Mouse (Mus musculus): Measurements from ENCODE around the gene Retnlb. TPM values are rescaled to one million over a fixed set of nuclear protein-coding genes. Genes with fewer than 3 reads are reported as not detected.
"Not testable (repeated sequence)": the region's sequence is repeated elsewhere in the genome, so short reads cannot be mapped to it uniquely, and the experiment has no call there.

The Retnlb gene
- polyA plus RNA-seq, 1 experiment from 2014 or later = not detected

GRCm38 (mm10) chr16:48811881-48812436 is 4.7 kb upstream of the Retnlb start:
- Histone ChIP-seq H3K4me3 (no peak overlapping the region), H3K36me3 (no peaks in the 10 kb centered on the region), H3K27me3 (replicated peaks) (no peaks in the 10 kb centered on the region), H3K4me2 (no peak overlapping the region), H3K9ac (no peak overlapping the region), H3K9me3 (replicated peaks) (no peaks in the 10 kb centered on the region), H3K4me1 (replicated peaks) (no peaks in the 10 kb centered on the region; the same call in 1 of the 2 replicates), H3K27ac (ENCODE audit: poor library complexity, severe bottlenecking) (no peak overlapping the region)
- ATAC-seq (ENCODE audit: insufficient number of reproducible peaks, low FRiP score) = no peak
- WGBS = 64% methylated on average over 7 of the region's 7 CpGs

DNA sequence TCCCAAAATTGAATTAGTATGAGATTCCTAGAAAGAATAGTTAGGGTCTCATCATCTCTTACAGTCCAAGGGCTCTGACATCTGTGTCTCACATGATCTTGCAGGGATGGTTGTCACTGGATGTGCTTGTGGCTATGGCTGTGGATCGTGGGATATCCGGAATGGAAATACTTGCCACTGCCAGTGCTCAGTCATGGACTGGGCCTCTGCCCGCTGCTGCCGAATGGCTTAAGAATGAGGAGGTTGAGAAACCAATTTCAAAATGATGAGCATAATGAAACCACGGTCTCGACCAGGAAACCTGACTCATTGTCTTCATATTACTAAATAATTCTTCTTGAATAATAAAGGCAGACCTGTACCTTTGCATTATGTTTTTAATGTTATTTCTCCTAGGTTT is 1.9 kb downstream of the Retnlb start:
- Histone ChIP-seq H3K4me3 (no peak overlapping the region), H3K9me3 (replicated peaks) (no peaks in the 10 kb centered on the region), H3K4me1 (replicated peaks) (no peaks in the 10 kb centered on the region), H3K27ac (ENCODE audit: poor library complexity, severe bottlenecking) (no peak overlapping the region), H3K36me3 (no peaks in the 10 kb centered on the region), H3K27me3 (replicated peaks) (no peaks in the 10 kb centered on the region), H3K4me2 (no peak overlapping the region), H3K9ac (no peak overlapping the region)
- ATAC-seq (ENCODE audit: insufficient number of reproducible peaks, low FRiP score) = no peak
- WGBS = 88% methylated on average over 6 of the region's 6 CpGs

- 83% methylated on average over 3 of the region's 3 CpGs for WGBS
- Histone ChIP-seq H3K36me3 (no peaks in the 10 kb centered on the region), H3K4me3 (no peak overlapping the region), H3K27me3 (replicated peaks) (no peaks in the 10 kb centered on the region), H3K4me1 (replicated peaks) (no peaks in the 10 kb centered on the region), H3K4me2 (no peak overlapping the region), H3K9me3 (replicated peaks) (no peaks in the 10 kb centered on the region), H3K9ac (no peak overlapping the region), H3K27ac (ENCODE audit: poor library complexity, severe bottlenecking) (no peak overlapping the region)
- ATAC-seq (ENCODE audit: insufficient number of reproducible peaks, low FRiP score) = no peak
Measured at GRCm38 (mm10) chr16:48826474-48826873, 9.8 kb downstream of the Retnlb start.

DNA sequence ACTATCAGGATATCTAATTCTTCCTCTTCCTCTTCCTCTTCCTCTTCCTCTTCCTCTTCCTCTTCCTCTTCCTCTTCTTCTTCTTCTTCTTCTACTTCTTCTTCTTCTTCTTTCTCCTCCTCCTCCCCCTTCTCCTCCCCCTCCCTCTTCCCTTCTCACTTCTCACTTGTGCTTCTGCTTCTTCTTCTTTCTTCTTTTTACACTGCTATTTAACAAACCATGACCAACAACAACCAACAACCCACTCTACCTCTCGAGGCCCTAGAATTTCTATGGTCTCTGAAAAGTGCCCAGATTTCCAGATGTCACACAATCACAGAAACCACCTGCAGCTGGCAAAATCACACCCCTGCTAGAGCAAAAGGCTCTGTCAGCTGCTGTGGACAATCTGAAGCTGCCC is 11.0 kb downstream of the Retnlb start:
- no peaks in the 10 kb centered on the region for H3K36me3 ChIP-seq
- H3K27ac ChIP-seq (ENCODE audit: poor library complexity, severe bottlenecking) = no peak overlapping the region
- H3K9ac ChIP-seq = no peak overlapping the region
- H3K4me1 ChIP-seq (replicated peaks) = no peaks in the 10 kb centered on the region
- no peak overlapping the region for H3K4me3 ChIP-seq
- H3K9me3 ChIP-seq (replicated peaks) = no peaks in the 10 kb centered on the region
- no peaks in the 10 kb centered on the region for H3K27me3 ChIP-seq (replicated peaks)
- ATAC-seq (ENCODE audit: insufficient number of reproducible peaks, low FRiP score) = no peak
- whole genome bisulfite sequencing = 52% methylated on average over 1 of the region's 1 CpGs
- no peak overlapping the region for H3K4me2 ChIP-seq

GRCm38 (mm10) chr16:48829060-48829459 is 12.4 kb downstream of the Retnlb start:
- 60% methylated on average over 4 of the region's 4 CpGs for WGBS
- no peak overlapping the region for H3K9ac ChIP-seq

DNA sequence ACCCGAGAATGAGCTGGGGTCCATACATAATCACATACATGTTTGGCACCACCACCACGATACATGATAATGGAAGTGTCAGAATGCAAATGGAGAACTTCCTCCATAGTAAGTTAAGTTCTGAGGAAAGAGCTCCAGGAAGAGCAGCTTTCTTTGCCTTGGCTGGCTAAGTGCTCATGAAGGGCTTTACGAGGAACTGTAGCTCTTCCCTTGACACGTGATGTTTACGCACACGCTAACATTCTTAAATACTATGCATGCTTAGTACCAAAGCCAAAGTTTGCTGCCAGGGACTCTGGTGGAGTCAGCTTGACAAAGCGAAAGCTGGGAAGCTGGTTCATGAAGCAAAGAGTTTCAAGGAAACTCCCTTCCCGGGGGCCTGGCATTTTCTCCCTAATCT is 15.4 kb downstream of the Retnlb start:
- 59% methylated on average over 8 of the region's 8 CpGs for WGBS
- H3K9me3 ChIP-seq (replicated peaks) = no peaks in the 10 kb centered on the region
- H3K4me3 ChIP-seq = no peak overlapping the region
- no peak overlapping the region for H3K9ac ChIP-seq
- no peaks in the 10 kb centered on the region for H3K36me3 ChIP-seq
- no peaks in the 10 kb centered on the region for H3K27me3 ChIP-seq (replicated peaks)
- no peak overlapping the region for H3K4me2 ChIP-seq
- ATAC-seq (ENCODE audit: insufficient number of reproducible peaks, low FRiP score) = no peak
- H3K4me1 ChIP-seq (replicated peaks) = no peaks in the 10 kb centered on the region
- no peak overlapping the region for H3K27ac ChIP-seq (ENCODE audit: poor library complexity, severe bottlenecking)

More at GRCm38 (mm10) chr16:48829060-48829459, 12.4 kb downstream of the Retnlb start:
- no peak for ATAC-seq (ENCODE audit: insufficient number of reproducible peaks, low FRiP score)
- Histone ChIP-seq H3K4me3 (no peak overlapping the region), H3K27ac (ENCODE audit: poor library complexity, severe bottlenecking) (no peak overlapping the region), H3K27me3 (replicated peaks) (no peaks in the 10 kb centered on the region), H3K36me3 (no peaks in the 10 kb centered on the region), H3K9me3 (replicated peaks) (no peaks in the 10 kb centered on the region), H3K4me2 (no peak overlapping the region), H3K4me1 (replicated peaks) (no peaks in the 10 kb centered on the region)

DNA sequence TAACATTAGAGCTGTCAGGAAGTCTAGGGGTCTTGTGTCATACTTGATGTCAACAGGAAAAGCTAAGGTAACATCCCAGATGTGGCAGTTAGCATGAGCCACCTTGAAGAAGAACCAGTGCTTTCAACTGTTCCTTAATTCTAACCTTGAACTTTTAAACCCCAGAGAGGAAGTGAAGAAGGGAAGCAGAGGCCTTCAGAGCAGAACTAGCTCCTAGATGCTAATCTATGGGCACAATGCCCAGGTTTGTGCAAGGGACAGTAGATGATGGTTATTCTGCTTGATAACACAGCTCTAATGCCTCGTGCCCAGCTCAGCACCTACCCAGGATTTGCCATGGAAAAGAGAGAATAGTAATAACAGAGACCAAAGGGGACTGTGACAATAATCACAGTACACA is 17.0 kb downstream of the Retnlb start:
- H3K9ac ChIP-seq; H3K4me3 ChIP-seq; H3K4me1 ChIP-seq (replicated peaks); H3K27ac ChIP-seq (ENCODE audit: poor library complexity, severe bottlenecking); H3K4me2 ChIP-seq; H3K9me3 ChIP-seq (replicated peaks); H3K36me3 ChIP-seq; H3K27me3 ChIP-seq (replicated peaks); ATAC-seq (ENCODE audit: insufficient number of reproducible peaks, low FRiP score): not testable (repeated sequence)
- 48% methylated on average over 1 of the region's 1 CpGs for WGBS

GRCm38 (mm10) chr16:48842266-48842665 is 25.6 kb downstream of the Retnlb start, which contains the start of gene Retnla:
Gene Retnla (plus strand): TSS chr16:48842551.
- Histone ChIP-seq H3K27ac (ENCODE audit: poor library complexity, severe bottlenecking) (no peak within 1 kb of the TSS), H3K9ac (no peak within 1 kb of the TSS), H3K36me3 (no peaks in the 10 kb centered on the region), H3K4me1 (replicated peaks) (no peaks in the 10 kb centered on the region), H3K27me3 (replicated peaks) (no peaks in the 10 kb centered on the region), H3K4me2 (no peak within 1 kb of the TSS), H3K4me3 (no peak within 1 kb of the TSS), H3K9me3 (replicated peaks) (no peaks in the 10 kb centered on the region)
- no peak for ATAC-seq (ENCODE audit: insufficient number of reproducible peaks, low FRiP score)
- 70% methylated on average over 3 of the region's 3 CpGs for WGBS

GRCm38 (mm10) chr16:48843671-48844386 is 27.2 kb downstream of the Retnlb start:
- no peak for ATAC-seq (ENCODE audit: insufficient number of reproducible peaks, low FRiP score)
- no peaks in the 10 kb centered on the region for H3K27me3 ChIP-seq (replicated peaks)
- H3K36me3 ChIP-seq = no peaks in the 10 kb centered on the region
- no peak overlapping the region for H3K4me2 ChIP-seq
- H3K4me1 ChIP-seq (replicated peaks) = no peaks in the 10 kb centered on the region
- no peak overlapping the region for H3K9ac ChIP-seq
- no peak overlapping the region for H3K27ac ChIP-seq (ENCODE audit: poor library complexity, severe bottlenecking)
- no peak overlapping the region for H3K4me3 ChIP-seq
- WGBS = 79% methylated on average over 4 of the region's 4 CpGs
- H3K9me3 ChIP-seq (replicated peaks) = no peaks in the 10 kb centered on the region

DNA sequence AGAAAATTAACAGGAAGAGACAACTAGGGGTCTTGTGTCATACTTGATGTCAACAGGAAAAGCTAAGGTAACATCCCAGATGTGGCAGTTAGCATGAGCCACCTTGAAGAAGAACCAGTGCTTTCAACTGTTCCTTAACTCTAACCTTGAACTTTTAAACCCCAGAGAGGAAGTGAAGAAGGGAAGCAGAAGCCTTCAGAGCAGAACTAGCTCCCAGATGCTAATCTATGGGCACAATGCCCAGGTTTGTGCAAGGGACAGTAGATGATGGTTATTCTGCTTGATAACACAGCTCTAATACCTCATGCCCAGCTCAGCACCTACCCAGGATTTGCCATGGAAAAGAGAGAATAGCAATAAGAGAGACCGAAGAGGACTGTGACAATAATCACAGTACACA is 48.3 kb downstream of the Retnlb start:
- H3K4me2 ChIP-seq; H3K9ac ChIP-seq; H3K27me3 ChIP-seq (replicated peaks); H3K27ac ChIP-seq (ENCODE audit: poor library complexity, severe bottlenecking); ATAC-seq (ENCODE audit: insufficient number of reproducible peaks, low FRiP score); H3K4me3 ChIP-seq; H3K9me3 ChIP-seq (replicated peaks); H3K4me1 ChIP-seq (replicated peaks); H3K36me3 ChIP-seq: not testable (repeated sequence)
- 81% methylated on average over 1 of the region's 1 CpGs for WGBS

DNA sequence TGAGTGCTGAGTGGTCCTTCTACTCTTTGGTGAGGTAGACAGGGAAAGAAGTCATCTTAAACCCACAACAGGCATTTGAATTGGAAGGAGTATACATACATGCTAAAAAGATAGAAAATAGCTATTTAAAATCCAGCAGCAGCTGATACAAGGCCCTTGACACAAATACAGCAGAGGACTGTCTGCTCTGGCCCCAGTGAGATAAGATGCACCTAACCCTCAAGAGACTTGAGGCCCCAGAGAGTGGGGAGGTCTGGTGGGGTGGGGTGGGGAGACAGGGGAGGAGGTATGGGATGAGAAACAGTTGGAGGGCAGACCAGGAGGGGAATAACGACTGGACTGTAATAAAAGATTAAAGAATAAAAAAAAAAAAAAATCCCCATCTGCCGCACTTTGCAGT is 51.0 kb downstream of the Retnlb start:
- no peak overlapping the region for H3K4me2 ChIP-seq
- H3K27me3 ChIP-seq (replicated peaks) = no peaks in the 10 kb centered on the region
- no peak for ATAC-seq (ENCODE audit: insufficient number of reproducible peaks, low FRiP score)
- H3K27ac ChIP-seq (ENCODE audit: poor library complexity, severe bottlenecking) = no peak overlapping the region
- H3K4me3 ChIP-seq = no peak overlapping the region
- H3K9me3 ChIP-seq (replicated peaks) = no peaks in the 10 kb centered on the region
- no peaks in the 10 kb centered on the region for H3K36me3 ChIP-seq
- WGBS = 66% methylated on average over 2 of the region's 2 CpGs
- no peak overlapping the region for H3K9ac ChIP-seq
- no peaks in the 10 kb centered on the region for H3K4me1 ChIP-seq (replicated peaks)

Data from heart, embryonic 12.5 days (tissue).